Mouse (Mus musculus): ENCODE data around the gene Zbtb2.

- TF ChIP-seq CTCF (IDR thresholded peaks at IDR 0.05): no peak
- no peak for TF ChIP-seq EP300 (IDR thresholded peaks at IDR 0.05)
Observed at GRCm38 (mm10) chr10:4430826-4431225, 42.9 kb upstream of the Zbtb2 start.

Data from lung, postnatal 0 days (tissue).